Mouse (Mus musculus): ENCODE results near the gene Hnrnph3.

Gene Hnrnph3

DNA sequence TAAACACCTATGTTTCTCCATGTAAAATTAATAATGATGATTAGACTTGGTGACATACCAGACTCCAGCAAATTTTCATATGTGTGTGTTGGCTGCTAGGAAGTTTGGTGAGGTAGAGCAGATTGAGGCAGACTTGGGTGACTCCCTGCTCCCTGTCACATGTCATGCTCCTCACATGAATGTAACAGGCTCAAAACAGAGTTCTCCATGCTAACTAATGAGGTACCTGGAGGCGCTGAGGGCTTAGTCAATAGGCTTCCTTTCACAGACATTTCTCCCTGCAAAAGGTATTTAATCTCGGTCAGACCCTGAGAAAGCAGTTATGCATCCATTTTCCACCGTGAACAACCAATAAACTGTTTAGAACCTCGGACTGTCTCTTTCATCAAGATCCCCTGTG lies 4.4 kb upstream of the Hnrnph3 start:
- no peak for DNase-seq

DNA sequence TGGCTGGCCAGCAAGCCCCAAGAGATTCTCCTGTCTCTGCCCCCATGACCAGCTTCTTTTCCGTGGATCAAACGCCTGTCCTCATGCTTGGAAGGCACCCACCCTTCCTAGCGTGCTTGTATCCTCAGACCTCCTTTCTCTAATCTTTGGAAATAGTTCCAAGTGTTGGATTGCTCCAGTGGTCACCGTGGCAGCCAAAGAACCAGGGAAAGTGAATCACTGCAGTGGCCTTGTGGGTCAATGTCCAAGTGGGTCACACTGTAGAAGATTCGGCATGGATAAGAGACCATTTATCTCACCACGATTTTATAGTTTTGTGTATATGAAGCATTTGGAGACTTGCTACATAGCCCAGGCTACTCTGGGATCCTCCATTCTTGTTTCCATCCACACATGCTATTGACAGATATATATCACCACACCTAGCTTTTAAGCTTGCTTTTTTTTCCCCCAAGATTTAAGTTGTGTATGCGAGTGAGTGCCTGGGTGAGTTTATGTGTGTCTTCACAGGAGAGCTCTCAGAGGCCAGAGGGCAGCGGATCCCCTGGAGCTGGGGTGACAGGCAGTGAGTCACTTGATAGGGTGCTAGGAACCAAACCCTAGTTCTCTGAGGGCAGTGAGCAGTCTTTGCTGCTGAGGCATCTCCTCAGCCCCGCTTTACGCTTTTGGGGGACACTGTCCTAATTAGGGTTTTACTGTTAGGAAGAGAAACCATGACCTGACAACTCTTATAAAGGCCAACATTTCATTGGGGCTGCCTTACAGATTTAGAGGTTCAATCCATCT lies 3.6 kb upstream of the Hnrnph3 start:
- no peak for DNase-seq

DNA sequence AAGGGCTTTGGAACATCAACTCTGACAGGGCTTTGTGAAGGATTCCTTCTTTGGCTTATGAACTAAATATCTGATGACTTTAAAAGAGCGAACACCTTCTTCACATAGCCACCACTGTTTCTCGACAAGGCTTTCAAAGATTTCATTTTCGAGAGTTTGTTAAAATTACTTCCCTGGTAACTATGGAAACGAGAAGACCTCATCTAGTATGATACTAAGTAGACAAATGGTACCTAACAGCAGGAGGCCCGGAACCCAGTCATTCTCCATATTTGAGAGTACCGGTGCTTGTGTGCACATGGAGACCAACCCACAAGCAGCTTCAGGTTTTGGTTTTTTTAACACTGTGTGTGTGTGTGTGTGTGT lies 2.8 kb upstream of the Hnrnph3 start:
- no peak for DNase-seq

DNA sequence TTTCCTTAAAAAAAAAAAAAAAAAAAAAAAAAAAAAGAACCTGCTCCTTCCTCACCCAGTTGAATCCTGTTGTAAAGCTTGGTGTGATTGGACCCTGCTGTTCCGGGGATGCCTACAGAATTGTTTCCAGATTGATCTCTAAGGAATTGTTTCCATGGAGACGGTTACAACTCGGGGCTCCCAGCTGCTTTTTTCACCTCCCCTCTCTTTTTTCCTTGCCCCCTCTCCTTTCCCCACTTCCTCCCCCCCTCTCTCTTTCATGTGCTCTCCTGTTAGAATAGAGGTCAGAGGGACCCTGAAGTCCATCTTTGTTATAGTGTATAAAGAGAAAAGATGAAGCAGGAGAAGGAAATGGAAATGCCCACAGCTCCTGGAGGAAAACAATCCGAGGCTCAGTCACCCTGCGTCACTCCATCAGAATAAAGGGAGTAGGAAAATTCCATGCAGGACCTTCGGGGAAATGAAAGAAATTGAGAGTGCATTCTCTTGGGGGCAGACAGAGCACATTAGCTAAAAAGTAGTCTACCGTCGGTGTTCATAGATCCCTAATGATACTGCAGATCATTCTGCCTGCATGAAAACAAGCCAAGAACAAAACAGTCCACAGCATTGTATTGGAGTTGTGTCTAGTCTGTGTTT lies 2.3 kb upstream of the Hnrnph3 start:
- DNase-seq: no peak

- DNase-seq: no peak
These were observed 1.5 kb upstream of the Hnrnph3 start for GRCm38 (mm10) chr10:63025491-63026011.

GRCm38 (mm10) chr10:63025016-63025415 lies 999 bp upstream of the Hnrnph3 start:
- DNase-seq: no peak

- DNase-seq: peak; percentile 6 to 36
These were observed 528 bp upstream of the Hnrnph3 start for GRCm38 (mm10) chr10:63024580-63024910.

GRCm38 (mm10) chr10:63023121-63023748 lies 782 bp downstream of the Hnrnph3 start:
- peak; percentile 63 to 68 for DNase-seq

DNA sequence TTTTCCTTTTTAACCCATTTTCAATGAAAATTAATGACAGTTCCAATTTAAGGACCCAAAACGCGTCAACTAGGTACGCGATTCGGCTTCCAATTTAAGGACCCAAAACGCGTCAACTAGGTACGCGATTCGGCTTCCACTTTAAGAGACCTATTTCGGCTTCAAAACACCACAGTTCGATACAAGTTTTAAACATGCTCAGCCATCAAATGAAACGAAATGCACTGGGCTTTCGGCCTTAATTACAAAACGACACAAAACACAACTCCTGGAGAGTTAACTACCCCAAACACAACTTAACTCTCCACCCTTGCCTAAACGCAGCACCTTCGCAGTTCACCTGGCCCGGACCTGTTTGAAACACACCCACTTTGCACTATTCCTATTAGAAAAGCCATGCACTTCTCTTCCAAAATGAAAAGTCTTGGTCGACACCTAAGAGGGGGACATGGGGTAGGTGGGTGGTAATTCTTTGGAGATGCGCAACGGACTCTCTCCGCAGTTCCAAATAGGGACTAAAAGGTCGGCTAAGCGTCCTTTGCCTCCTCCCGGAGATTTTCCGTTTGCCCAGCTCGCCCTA lies 1.4 kb downstream of the Hnrnph3 start:
- DNase-seq: no peak

DNA sequence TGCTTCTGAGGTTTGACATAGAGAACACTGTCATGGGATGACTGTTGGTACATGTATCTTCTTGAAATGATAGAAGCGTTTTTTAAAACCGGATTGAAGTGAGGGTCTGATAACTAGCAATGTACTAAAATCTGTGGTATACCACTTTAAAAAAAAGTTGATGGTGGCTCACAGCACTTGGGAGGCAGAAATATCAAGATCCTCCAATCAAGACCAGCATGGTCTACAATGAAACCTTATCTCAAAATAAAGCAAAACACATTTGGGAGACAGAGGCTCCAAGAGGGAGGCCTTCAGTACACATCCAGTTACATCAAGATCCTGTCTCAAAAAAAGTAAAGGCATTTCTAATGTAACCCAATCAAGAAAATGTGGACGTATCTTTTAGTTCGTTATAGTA lies 2.3 kb downstream of the Hnrnph3 start:
- DNase-seq: no peak

- no peak for DNase-seq
These were observed 4.7 kb downstream of the Hnrnph3 start for GRCm38 (mm10) chr10:63019304-63019703.

- DNase-seq: no peak
These were observed 9.8 kb downstream of the Hnrnph3 start for GRCm38 (mm10) chr10:63014168-63014567.

DNA sequence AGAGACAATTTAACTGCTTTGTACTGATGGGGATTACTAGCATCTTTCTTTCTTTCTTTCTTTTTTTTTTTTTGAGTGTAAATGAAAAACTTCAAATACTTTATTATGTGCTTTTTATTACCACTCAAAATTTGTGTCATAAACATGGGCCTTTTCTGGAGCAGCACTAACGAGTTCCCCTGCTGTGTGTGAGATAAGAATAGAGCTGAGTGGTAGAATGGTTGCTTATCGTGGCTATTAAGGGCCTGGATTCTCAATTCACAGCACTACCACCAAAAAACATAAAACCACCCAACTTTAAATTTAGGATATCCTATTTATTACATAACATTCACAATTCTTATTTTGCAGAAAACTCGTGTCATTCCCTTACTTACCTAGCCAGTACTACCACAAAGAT lies 10.5 kb downstream of the Hnrnph3 start:
- DNase-seq: no peak

- no peak for DNase-seq
These were observed 12.5 kb downstream of the Hnrnph3 start for GRCm38 (mm10) chr10:63011556-63011955.

DNA sequence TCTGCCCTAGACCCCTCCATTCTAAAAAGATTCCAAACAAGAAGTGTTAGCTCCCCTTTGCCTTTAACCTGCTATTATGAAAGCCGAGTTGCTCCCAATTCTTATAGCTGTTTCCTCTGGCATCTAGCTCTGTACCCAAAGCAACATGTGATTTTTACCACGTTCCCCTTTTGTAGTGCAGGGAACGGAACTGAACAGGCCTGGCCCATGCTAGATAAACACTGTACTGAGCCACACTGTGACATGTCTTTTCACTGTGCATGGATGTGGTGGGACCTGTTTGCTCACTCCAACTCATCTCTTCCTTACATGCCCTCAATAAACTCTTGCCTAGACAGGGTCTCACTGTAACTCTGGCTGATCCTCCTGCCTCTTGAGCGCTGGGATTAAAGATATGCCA lies 13.7 kb downstream of the Hnrnph3 start:
- DNase-seq: no peak

- no peak for DNase-seq
These were observed 15.8 kb downstream of the Hnrnph3 start for GRCm38 (mm10) chr10:63008193-63008592.

- no peak for DNase-seq
These were observed 19.5 kb downstream of the Hnrnph3 start for GRCm38 (mm10) chr10:63004556-63004955.

DNA sequence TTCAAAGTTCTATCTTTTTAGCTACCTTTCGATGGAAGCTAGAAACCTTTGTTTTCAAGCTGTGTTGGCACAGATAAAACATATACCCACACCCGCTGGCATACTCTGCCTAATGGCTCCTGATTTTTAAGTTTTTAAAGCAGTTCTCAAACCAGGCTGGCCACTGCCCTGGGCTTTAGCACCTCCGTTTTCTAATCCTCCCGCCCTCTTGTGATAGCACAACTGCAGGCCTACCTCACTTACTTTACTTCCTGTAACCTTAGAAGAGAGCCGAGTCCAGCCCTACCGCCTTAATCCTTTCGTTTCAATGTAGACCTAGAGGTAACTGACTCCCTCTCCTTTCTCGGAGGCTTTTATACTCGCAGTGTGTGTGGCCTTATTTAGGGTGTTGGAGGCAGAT lies 20.8 kb downstream of the Hnrnph3 start:
- DNase-seq: no peak

DNA sequence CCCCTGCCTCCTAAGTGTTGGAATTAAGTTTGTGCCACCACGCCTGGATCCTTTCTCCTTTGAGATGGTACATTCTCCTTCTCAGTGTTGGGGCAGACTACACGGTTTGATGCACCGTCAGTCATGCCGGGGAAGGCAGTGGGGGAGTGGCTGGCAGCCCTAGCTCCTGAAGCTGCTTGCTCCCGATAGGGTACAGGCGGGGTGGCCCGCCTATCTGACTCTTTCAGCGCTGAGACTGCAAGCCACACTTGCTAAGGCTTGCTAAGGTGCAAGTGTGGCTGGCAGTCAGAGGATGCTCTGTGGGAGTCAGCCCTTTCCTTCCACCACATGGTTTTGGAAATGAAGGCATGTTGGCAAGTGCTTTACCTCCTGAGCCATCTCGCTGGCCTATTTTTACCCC lies 23.4 kb downstream of the Hnrnph3 start:
- DNase-seq: no peak

DNA sequence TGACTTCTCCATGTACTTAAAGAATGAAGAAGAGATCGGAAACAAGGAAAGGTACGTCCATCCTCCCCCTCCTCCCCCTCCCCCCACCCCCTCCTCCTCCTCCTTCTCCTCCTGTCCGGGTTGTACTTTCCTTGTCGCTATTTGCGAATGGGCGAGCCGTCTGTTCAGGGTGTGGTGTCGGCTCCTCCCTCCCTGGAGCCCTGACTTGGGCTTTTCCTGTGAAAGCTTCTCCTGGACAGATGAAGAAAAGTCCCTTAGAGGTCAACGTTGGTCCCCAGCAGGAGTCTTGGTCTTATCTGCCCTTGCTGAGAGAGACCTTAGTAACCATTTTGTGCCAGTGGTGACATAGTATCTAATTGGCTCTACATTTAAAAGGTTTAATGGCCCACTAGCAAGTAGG lies 30.0 kb downstream of the Hnrnph3 start:
- DNase-seq: no peak

DNA sequence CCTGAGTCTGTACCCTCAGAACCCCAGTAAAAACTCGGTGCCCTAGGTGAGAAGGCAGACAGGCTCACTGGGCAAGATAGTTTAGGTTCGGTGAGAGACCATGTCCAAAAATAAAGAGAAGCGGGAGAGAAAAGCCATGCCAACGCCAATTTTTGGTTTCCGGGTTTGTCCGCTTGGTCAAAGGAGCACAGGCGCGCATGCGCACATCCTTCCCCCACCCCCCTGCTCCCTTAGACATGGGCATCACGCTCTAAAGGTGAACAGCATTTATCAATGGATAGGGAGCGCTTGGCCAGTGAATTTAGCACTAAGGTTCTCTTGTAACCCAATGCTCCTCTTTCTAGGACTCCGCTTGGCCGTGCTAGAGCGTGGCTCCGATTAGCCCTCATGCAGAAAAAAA lies 33.4 kb downstream of the Hnrnph3 start:
- no peak for DNase-seq

DNA sequence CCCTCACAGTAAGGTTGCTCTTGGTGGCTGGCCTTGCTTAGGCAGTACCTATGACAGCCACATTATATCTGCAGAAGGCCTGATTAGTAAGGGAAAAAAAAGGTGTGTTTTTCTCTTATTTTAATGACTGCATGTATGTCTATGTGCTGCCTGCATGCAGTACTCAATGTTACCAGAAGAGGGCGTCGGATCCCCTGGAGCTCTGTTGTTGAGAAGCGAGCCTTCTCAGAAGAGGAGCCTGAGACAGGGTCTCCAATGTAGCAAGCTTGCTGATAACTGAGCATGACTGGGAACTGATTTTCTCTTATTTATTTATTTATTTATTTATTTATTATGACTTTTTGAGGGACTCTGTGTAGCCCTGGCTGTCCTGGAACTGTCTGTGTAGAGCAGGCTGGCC lies 36.7 kb downstream of the Hnrnph3 start:
- DNase-seq: no peak

DNA sequence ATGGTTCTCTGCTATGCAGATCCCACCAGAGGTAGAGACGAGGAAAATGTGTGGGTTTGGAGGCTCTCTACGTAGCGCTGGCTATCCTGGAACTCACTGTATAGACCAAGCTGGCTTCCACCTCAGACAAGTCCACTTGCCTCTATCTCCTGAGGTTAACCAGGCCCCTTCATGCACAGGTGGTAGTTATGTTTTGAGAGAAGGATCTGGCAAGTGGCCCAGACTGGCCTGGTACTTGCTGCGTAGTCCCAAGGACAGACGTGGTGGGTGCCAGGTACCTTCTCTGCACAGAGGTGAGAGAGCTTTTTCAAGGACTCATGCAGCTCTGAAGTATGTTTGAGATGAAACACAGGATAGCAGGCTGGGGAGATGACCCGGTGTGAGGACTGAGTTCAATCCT lies 39.5 kb downstream of the Hnrnph3 start:
- no peak for DNase-seq

DNA sequence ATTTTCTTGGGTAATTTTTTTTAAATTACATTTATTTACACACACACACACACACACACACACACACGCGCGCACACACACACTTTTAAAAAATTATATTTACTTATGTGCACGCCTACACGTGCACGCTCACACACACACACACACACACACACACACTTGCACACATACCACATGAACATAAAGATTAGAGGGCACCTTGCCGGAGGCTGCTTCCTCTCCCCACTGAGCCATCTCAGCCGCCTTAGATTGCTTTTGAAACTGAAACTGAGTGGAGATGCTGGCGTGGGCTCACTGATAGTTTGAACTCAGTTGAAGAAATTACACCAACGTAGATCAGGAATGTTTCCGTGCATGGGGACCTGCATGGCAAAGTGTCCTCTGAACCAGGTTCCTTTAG lies 39.9 kb downstream of the Hnrnph3 start:
- peak; percentile 14 to 54 for DNase-seq

All from thymus, adult 18-20 months (tissue).